Mouse (Mus musculus) left cerebral cortex, adult 9 months (tissue): ENCODE measurements around the gene Zbtb25.

Source experiments
- DNase-seq, 2 experiments: peaks; one replicate each; pipeline ENCODE4 v3.0.0; 2022; ENCODE audit warnings: low spot score in 2 of 2

Zbtb25 gene

GRCm38 (mm10) chr12:76369206-76369977 is at the start of gene Zbtb25:
Gene Zbtb25 (minus strand): TSS chr12:76369602.
- peak; percentile 85 to 87 for DNase-seq

GRCm38 (mm10) chr12:76418346-76418745 is 48.9 kb upstream of the Zbtb25 start:
- DNase-seq: no peak

- no peak for DNase-seq
Observed at GRCm38 (mm10) chr12:76417433-76417854, 48.0 kb upstream of the Zbtb25 start, which contains the start of gene Ppp1r36. Gene Ppp1r36 (plus strand): TSS chr12:76417538.

GRCm38 (mm10) chr12:76415383-76416010 is 46.1 kb upstream of the Zbtb25 start:
- no peak for DNase-seq

GRCm38 (mm10) chr12:76409166-76409565 is 39.8 kb upstream of the Zbtb25 start:
- no peak for DNase-seq

- no peak for DNase-seq
Observed at GRCm38 (mm10) chr12:76407184-76407583, 37.8 kb upstream of the Zbtb25 start.

- DNase-seq: no peak
Observed at GRCm38 (mm10) chr12:76405971-76406370, 36.6 kb upstream of the Zbtb25 start.

GRCm38 (mm10) chr12:76405183-76405970 is 36.0 kb upstream of the Zbtb25 start:
- DNase-seq: peak in 1 of 2 experiments; percentile 34

GRCm38 (mm10) chr12:76404836-76405182 is 35.4 kb upstream of the Zbtb25 start:
- peak in 1 of 2 experiments; percentile 14 for DNase-seq

GRCm38 (mm10) chr12:76403886-76404537 is 34.6 kb upstream of the Zbtb25 start, which contains the start of gene Hspa2:
Gene Hspa2 (plus strand): TSS chr12:76404176.
- peak; percentile 99 to 100 for DNase-seq

GRCm38 (mm10) chr12:76402991-76403885 is 33.8 kb upstream of the Zbtb25 start:
- peak in 1 of 2 experiments; percentile 28 for DNase-seq

GRCm38 (mm10) chr12:76401674-76402073 is 32.3 kb upstream of the Zbtb25 start:
- DNase-seq: no peak

GRCm38 (mm10) chr12:76397281-76397680 is 27.9 kb upstream of the Zbtb25 start:
- DNase-seq: no peak

GRCm38 (mm10) chr12:76392979-76393378 is 23.6 kb upstream of the Zbtb25 start:
- no peak for DNase-seq

GRCm38 (mm10) chr12:76391595-76392271 is 22.3 kb upstream of the Zbtb25 start:
- DNase-seq: no peak

- no peak for DNase-seq
Observed at GRCm38 (mm10) chr12:76388794-76389193, 19.4 kb upstream of the Zbtb25 start.

- DNase-seq: no peak
Observed at GRCm38 (mm10) chr12:76385342-76385741, 15.9 kb upstream of the Zbtb25 start.

GRCm38 (mm10) chr12:76380151-76380550 is 10.7 kb upstream of the Zbtb25 start:
- DNase-seq: no peak

- DNase-seq: no peak
Observed at GRCm38 (mm10) chr12:76378556-76378955, 9.2 kb upstream of the Zbtb25 start.

GRCm38 (mm10) chr12:76377726-76378125 is 8.3 kb upstream of the Zbtb25 start:
- DNase-seq: no peak
